Mouse (Mus musculus): ENCODE results near the gene Olfr1388. TPM values are rescaled to one million over a fixed set of nuclear protein-coding genes. Genes with fewer than 3 reads are reported as not detected.
"Not testable (repeated sequence)": the region's sequence is repeated elsewhere in the genome, so short reads cannot be mapped to it uniquely, and the experiment has no call there.

The Olfr1388 gene
- polyA plus RNA-seq, 2 experiments, result 0.10 TPM; not detected in 1

DNA sequence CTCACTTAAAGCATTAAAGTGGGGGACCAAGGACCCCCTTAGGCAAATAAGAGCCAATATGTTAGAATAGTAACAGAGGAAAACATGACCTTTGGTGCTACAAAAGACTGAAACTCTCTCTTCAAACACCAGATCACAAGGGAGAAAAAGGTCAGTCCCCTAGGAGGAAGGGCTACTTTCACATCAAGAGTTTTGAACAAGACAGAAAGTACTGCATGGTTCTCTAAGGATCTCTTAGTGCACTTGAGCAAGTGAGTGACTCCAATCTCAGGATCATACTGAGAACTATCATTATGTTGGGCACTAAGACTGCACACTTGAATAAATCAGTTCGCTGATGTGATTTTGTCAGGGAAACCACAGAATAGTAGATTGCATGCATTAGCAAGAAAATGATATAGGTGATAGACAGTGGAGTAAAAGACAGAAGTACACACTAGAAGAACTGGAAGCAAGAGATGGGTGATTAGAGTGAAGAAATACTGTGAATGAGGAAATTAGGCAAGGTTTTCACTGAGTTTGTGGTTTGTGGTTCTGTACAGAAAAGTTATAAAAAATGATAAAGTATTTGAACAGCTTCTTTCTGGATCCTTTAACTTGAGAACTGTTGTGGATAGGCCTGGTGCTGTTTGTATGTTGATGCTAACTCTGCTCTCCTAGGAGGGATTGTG, 11.0 kb upstream of the Olfr1388 start:
- Histone ChIP-seq H3K27ac (no peak overlapping the region), H3K9me3 (ENCODE audit: control insufficient read depth, low read length) (no peaks in the 10 kb centered on the region), H3K4me3 (ENCODE audit: insufficient read depth in 1 of 2, low read depth in 2 of 2, low read length in 2 of 2) (no peak overlapping the region), H3K36me3 (replicated peaks; ENCODE audit: control insufficient read depth, insufficient read depth, low read depth) (no peaks in the 10 kb centered on the region), H3K9ac (replicated peaks) (no peak overlapping the region), H3K4me2 (ENCODE audit: low read depth) (no peak overlapping the region), H3K4me1 (replicated peaks; ENCODE audit: control insufficient read depth in 2 of 2, insufficient read depth in 2 of 2, low read length in 1 of 2) (no peaks in the 10 kb centered on the region), H3K27me3 (ENCODE audit: control insufficient read depth, insufficient read depth, low read length) (no peaks in the 10 kb centered on the region)
- WGBS (ENCODE audit: insufficient replicate concordance), result 53% methylated on average over 1 of the region's 1 CpGs
- DNase-seq (ENCODE audit: low read depth in 3 of 3, low spot score in 3 of 3) (no peak), ATAC-seq (ENCODE audit: insufficient read depth) (no peak)
- TF ChIP-seq CTCF (IDR thresholded peaks at IDR 0.05; ENCODE audit: low read depth) (no peak), EP300 (IDR thresholded peaks at IDR 0.05; ENCODE audit: low read depth) (no peak)

DNA sequence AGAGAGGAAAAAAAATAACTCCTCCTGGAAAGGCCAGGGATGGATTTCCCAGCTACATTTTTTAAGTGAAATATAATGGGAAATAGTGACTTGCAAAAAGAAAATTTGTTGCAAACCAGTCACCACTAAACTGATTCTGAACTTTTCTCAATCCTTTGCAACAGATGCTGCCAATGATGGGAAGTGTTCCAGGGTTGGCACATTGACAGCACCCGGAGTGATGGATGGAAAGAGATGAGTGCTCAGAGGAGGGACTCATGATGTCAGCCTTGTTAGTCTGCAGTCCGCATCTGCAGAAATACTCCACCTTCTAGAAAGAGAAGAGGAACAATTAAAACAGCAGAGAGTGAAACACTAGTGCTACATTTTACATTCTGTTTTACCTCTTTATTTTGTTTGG, 6.8 kb upstream of the Olfr1388 start:
- H3K9me3 ChIP-seq (ENCODE audit: control insufficient read depth, low read length), result no peaks in the 10 kb centered on the region
- H3K27ac ChIP-seq, result no peak overlapping the region
- no peak overlapping the region for H3K4me2 ChIP-seq (ENCODE audit: low read depth)
- H3K4me3 ChIP-seq (ENCODE audit: insufficient read depth in 1 of 2, low read depth in 2 of 2, low read length in 2 of 2), result no peak overlapping the region
- H3K4me1 ChIP-seq (replicated peaks; ENCODE audit: control insufficient read depth in 2 of 2, insufficient read depth in 2 of 2, low read length in 1 of 2), result no peaks in the 10 kb centered on the region
- no peak for TF ChIP-seq EP300 (IDR thresholded peaks at IDR 0.05; ENCODE audit: low read depth)
- no peak for TF ChIP-seq CTCF (IDR thresholded peaks at IDR 0.05; ENCODE audit: low read depth)
- DNase-seq (ENCODE audit: low read depth in 3 of 3, low spot score in 3 of 3) (no peak), ATAC-seq (ENCODE audit: insufficient read depth) (no peak)
- WGBS (ENCODE audit: insufficient replicate concordance), result 67% methylated on average over 2 of the region's 2 CpGs
- no peak overlapping the region for H3K9ac ChIP-seq (replicated peaks)
- no peaks in the 10 kb centered on the region for H3K36me3 ChIP-seq (replicated peaks; ENCODE audit: control insufficient read depth, insufficient read depth, low read depth)
- H3K27me3 ChIP-seq (ENCODE audit: control insufficient read depth, insufficient read depth, low read length), result no peaks in the 10 kb centered on the region

DNA sequence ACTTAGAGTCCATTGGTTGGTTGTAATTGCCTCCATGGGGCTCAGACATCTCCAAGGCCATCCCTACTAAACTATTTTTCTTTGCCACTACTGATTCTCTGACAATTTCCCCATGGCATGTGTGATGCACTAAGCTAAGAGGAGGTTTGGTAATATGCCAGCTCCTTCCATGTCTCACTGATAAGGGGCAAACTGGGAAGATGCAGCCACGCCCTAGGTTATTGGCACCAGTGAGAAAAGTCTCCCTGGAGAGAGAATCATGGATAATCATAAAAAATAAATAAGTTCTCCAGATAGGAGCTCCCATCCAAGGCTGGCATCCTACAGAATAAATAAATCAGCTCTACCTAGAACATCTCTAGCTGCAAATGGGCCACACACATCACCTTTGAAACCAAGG, 18.6 kb downstream of the Olfr1388 start, which contains the start of gene Olfr1387:
Gene Olfr1387, plus strand, starts transcription at position 301 of the 400 bp plus-strand sequence.
- Histone ChIP-seq H3K36me3 (replicated peaks; ENCODE audit: control insufficient read depth, insufficient read depth, low read depth) (no peaks in the 10 kb centered on the region), H3K9ac (replicated peaks) (no peak within 1 kb of the TSS), H3K9me3 (ENCODE audit: control insufficient read depth, low read length) (no peaks in the 10 kb centered on the region), H3K4me2 (ENCODE audit: low read depth) (no peak within 1 kb of the TSS), H3K27ac (no peak within 1 kb of the TSS), H3K27me3 (ENCODE audit: control insufficient read depth, insufficient read depth, low read length) (no peaks in the 10 kb centered on the region), H3K4me3 (ENCODE audit: insufficient read depth in 1 of 2, low read depth in 2 of 2, low read length in 2 of 2) (no peak within 1 kb of the TSS), H3K4me1 (replicated peaks; ENCODE audit: control insufficient read depth in 2 of 2, insufficient read depth in 2 of 2, low read length in 1 of 2) (no peaks in the 10 kb centered on the region)
- no peak for TF ChIP-seq EP300 (IDR thresholded peaks at IDR 0.05; ENCODE audit: low read depth)
- no peak for TF ChIP-seq CTCF (IDR thresholded peaks at IDR 0.05; ENCODE audit: low read depth)
- WGBS (ENCODE audit: insufficient replicate concordance), result 44% methylated on average over 1 of the region's 1 CpGs
- ATAC-seq (ENCODE audit: insufficient read depth) (no peak), DNase-seq (ENCODE audit: low read depth in 3 of 3, low spot score in 3 of 3) (no peak)

DNA sequence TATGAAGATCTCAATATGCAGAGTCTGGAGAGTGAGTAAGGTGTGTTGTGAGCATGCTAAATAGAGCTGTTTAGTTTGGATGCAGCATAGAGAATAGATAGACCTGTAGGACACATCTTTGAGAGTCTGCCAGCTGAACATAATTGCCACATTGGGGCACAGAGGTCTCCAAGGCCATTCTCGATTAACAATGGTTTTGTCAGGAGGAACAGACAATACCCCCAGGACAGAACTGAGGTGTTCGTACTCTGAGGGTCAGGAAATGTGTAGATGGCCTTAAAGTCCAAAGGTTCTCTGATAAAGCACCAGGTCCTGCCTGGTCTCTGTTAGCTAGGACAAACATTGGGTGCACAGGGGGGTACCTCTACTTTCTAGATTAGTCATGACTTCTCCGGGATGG, 28.3 kb downstream of the Olfr1388 start, which contains the start of gene Olfr1386:
Gene Olfr1386, plus strand, starts transcription at position 301 of the 400 bp plus-strand sequence.
- H3K27ac ChIP-seq; H3K36me3 ChIP-seq (replicated peaks; ENCODE audit: control insufficient read depth, insufficient read depth, low read depth); H3K4me1 ChIP-seq (replicated peaks; ENCODE audit: control insufficient read depth in 2 of 2, insufficient read depth in 2 of 2, low read length in 1 of 2); H3K27me3 ChIP-seq (ENCODE audit: control insufficient read depth, insufficient read depth, low read length); H3K9ac ChIP-seq (replicated peaks); H3K4me3 ChIP-seq (ENCODE audit: insufficient read depth in 1 of 2, low read depth in 2 of 2, low read length in 2 of 2); H3K4me2 ChIP-seq (ENCODE audit: low read depth); ATAC-seq (ENCODE audit: insufficient read depth); H3K9me3 ChIP-seq (ENCODE audit: control insufficient read depth, low read length); DNase-seq (ENCODE audit: low read depth in 3 of 3, low spot score in 3 of 3): not testable (repeated sequence)
- WGBS (ENCODE audit: insufficient replicate concordance), result 52% methylated on average over 2 of the region's 3 CpGs

DNA sequence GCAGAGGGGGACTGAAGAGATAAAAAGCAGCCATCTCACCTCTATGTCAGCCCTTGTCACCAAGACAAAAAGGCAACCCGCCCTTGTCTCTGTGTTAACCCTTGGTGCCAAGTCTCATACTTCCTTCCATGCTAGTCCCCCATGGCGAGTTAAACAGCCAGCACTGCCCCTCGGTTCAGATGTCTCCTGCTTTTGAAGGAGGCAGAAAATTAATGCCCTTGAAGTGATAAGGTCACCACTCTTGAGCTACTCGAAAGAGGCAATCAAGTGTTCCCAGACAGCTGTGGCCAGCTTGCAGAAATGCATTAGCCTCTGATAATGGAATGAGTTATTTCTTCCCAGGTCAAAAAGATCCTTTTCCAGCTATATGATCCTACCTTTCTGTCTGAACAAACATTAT, 49.5 kb downstream of the Olfr1388 start:
- no peak for DNase-seq (ENCODE audit: low read depth in 3 of 3, low spot score in 3 of 3)
- Histone ChIP-seq H3K27ac (no peak overlapping the region), H3K27me3 (ENCODE audit: control insufficient read depth, insufficient read depth, low read length) (no peaks in the 10 kb centered on the region), H3K4me3 (ENCODE audit: insufficient read depth in 1 of 2, low read depth in 2 of 2, low read length in 2 of 2) (no peak overlapping the region), H3K4me2 (ENCODE audit: low read depth) (no peak overlapping the region), H3K9ac (replicated peaks) (no peak overlapping the region), H3K4me1 (replicated peaks; ENCODE audit: control insufficient read depth in 2 of 2, insufficient read depth in 2 of 2, low read length in 1 of 2) (no peaks in the 10 kb centered on the region), H3K9me3 (ENCODE audit: control insufficient read depth, low read length) (no peaks in the 10 kb centered on the region), H3K36me3 (replicated peaks; ENCODE audit: control insufficient read depth, insufficient read depth, low read depth) (no peaks in the 10 kb centered on the region)
- TF ChIP-seq CTCF (IDR thresholded peaks at IDR 0.05; ENCODE audit: low read depth) (no peak), EP300 (IDR thresholded peaks at IDR 0.05; ENCODE audit: low read depth) (no peak)
- no peak for ATAC-seq (ENCODE audit: insufficient read depth)
- 33% methylated on average over 4 of the region's 4 CpGs for WGBS (ENCODE audit: insufficient replicate concordance)

DNA sequence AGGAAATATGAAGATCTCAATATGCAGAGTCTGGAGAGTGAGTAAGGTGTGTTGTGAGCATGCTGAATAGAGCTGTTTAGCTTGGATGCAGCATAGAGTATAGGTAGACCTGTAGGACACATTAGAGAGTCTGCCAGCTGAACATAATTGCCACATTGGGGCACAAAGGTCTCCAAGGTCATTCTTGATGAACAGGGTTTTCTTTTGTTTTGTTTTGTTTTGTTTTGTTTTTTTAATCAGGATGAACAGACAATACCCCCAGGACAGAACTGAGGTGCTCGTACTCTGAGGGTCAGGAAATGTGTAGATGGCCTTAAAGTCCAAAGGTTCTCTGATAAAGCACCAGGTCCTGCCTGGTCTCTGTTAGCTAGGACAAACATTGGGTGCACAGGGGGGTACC, 52.3 kb downstream of the Olfr1388 start, which contains the start of gene Olfr1385:
Gene Olfr1385, plus strand, starts transcription at position 301 of the 400 bp plus-strand sequence.
- ATAC-seq (ENCODE audit: insufficient read depth); H3K9ac ChIP-seq (replicated peaks); H3K4me2 ChIP-seq (ENCODE audit: low read depth); H3K36me3 ChIP-seq (replicated peaks; ENCODE audit: control insufficient read depth, insufficient read depth, low read depth); H3K4me3 ChIP-seq (ENCODE audit: insufficient read depth in 1 of 2, low read depth in 2 of 2, low read length in 2 of 2); H3K27ac ChIP-seq; H3K4me1 ChIP-seq (replicated peaks; ENCODE audit: control insufficient read depth in 2 of 2, insufficient read depth in 2 of 2, low read length in 1 of 2); H3K9me3 ChIP-seq (ENCODE audit: control insufficient read depth, low read length); H3K27me3 ChIP-seq (ENCODE audit: control insufficient read depth, insufficient read depth, low read length); DNase-seq (ENCODE audit: low read depth in 3 of 3, low spot score in 3 of 3): not testable (repeated sequence)
- 18% methylated on average over 1 of the region's 1 CpGs for WGBS (ENCODE audit: insufficient replicate concordance)
